Mouse (Mus musculus) duodenum, adult 2 months (tissue): Measurements from ENCODE around the gene Eif3j1. TPM values are rescaled to one million over a fixed set of nuclear protein-coding genes. Genes with fewer than 3 reads are reported as not detected.

Source experiments
- polyA plus RNA-seq: library from polyadenylated mRNA; depleted of rRNA; stranded (reverse); fragments of >200 nt; gene quantifications from 2 replicates; pipeline ENCODE4 v1.2.3, GENCODE M21; 2012; ENCODE audit warnings: low replicate concordance; rRNA removed

The Eif3j1 gene
- polyA plus RNA-seq = 2.8 and 3.4 TPM in 2 replicates

DNA sequence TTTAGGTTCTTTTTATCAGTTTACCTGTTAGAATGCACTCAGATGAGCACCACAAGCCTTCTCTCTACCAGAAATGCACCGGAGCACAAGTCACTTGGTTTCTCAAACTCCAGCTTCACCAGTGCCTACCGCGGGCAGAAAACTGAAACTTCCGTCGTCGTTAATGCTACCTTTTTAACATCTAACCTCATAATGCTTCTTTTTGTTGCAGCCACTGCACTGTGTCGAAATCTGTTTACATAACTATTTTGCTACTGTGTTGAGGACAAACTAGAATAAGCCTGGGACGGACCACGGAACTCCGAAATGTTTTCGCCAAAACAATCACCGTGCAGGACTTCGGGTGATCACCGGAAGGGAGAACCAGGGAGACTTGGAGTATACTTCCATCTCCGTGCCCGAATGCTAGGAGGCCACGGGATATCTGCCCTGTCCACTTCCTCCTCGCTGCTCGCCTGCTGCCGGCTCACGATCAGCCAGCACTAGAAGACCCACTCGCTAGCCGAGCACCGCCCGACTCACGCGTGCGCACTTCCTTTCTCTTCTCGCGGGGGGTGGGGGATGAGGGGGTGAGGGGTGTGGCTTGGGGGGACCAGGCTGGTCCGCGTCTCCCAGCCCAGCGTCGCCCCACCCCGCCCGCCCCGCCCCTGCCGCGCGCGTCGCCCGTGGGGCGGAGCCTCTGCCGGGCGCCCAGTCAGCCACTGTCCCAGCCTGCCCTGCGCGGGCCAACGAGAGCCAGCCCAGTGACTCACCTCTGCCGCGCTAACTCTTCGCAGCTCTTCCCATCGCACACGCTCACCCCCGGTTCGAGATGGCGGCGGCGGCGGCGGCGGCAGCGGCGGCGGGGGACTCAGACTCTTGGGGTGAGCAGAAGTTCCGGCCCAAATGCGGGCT is at the start of gene Eif3j1:
Gene Eif3j1, plus strand, starts transcription at position 685 of the 894 bp plus-strand sequence.

Other genes with a start within 250 kb of the Eif3j1 start
- gene Frmd5, start 221.5 kb upstream of the Eif3j1 start, polyA plus RNA-seq = 0.50 and 0.57 TPM in 2 replicates
- gene Casc4, start 161.6 kb upstream of the Eif3j1 start, polyA plus RNA-seq = 1.3 and 9.4 TPM in 2 replicates
- gene Ctdspl2, start 72.5 kb upstream of the Eif3j1 start, polyA plus RNA-seq = 0.52 and 0.57 TPM in 2 replicates
- gene Mageb3, start 72.5 kb upstream of the Eif3j1 start, polyA plus RNA-seq = not detected in 2 replicates
- 2.7 and 3.8 TPM in 2 replicates for gene Spg11, start 89.8 kb downstream of the Eif3j1 start, polyA plus RNA-seq
- 999 and 1,700 TPM in 2 replicates for gene B2m, start 119.1 kb downstream of the Eif3j1 start, polyA plus RNA-seq
- gene Trim69, start 132.2 kb downstream of the Eif3j1 start, polyA plus RNA-seq = not detected in 2 replicates
- not detected in 2 replicates for gene Patl2, start 157.6 kb downstream of the Eif3j1 start, polyA plus RNA-seq
- gene Terb2, start 157.7 kb downstream of the Eif3j1 start, polyA plus RNA-seq = not detected in 2 replicates
- gene Sord, start 206.2 kb downstream of the Eif3j1 start, polyA plus RNA-seq = 11.8 and 30.9 TPM in 2 replicates